Mouse (Mus musculus) heart, embryonic 11.5 days (tissue): ENCODE data around the gene Elmo2. TPM values are rescaled to one million over a fixed set of nuclear protein-coding genes. Genes with fewer than 3 reads are reported as not detected.

Experiments used
- ATAC-seq: fragments of 200-750 bp; cut with Nextera tagmentation; replicated peaks from 2 replicates; pipeline ENCODE4 v1.8.0; 2017; ENCODE audit warnings: moderate library complexity; ENCODE audit not compliant: insufficient number of reproducible peaks, low FRiP score, low TSS enrichment
- H3K27ac ChIP-seq: fragments of 300-500 bp; sonication (generic); 2 replicates; pipeline ENCODE4 v1.5.1; 2014; ENCODE audit warnings: mild to moderate bottlenecking, low read depth, low read length
- H3K27me3 ChIP-seq: fragments of 300-500 bp; sonication (generic); 2 replicates; pipeline ENCODE4 v1.6.1; 2014; ENCODE audit warnings: mild to moderate bottlenecking, low read length, mixed read lengths; ENCODE audit not compliant: control insufficient read depth, insufficient read depth
- H3K36me3 ChIP-seq: fragments of 300-500 bp; sonication (generic); 2 replicates; pipeline ENCODE4 v1.6.1; 2014; ENCODE audit warnings: mild to moderate bottlenecking, low read length, moderate library complexity, mixed read lengths; ENCODE audit not compliant: control insufficient read depth, insufficient read depth
- H3K4me1 ChIP-seq: fragments of 300-500 bp; sonication (generic); 2 replicates; pipeline ENCODE4 v1.6.1; 2014; ENCODE audit warnings: low read length; ENCODE audit not compliant: control insufficient read depth, insufficient read depth
- H3K4me2 ChIP-seq: fragments of 300-500 bp; sonication (generic); 2 replicates; pipeline ENCODE4 v1.6.1; 2014; ENCODE audit warnings: mild to moderate bottlenecking, moderate library complexity
- H3K4me3 ChIP-seq: fragments of 300-500 bp; sonication (generic); 2 replicates; pipeline ENCODE4 v1.5.1; 2014; ENCODE audit warnings: low read depth, low read length
- H3K9ac ChIP-seq: fragments of 300-500 bp; sonication (generic); 2 replicates; pipeline ENCODE4 v1.6.1; 2014; ENCODE audit warnings: mild to moderate bottlenecking, low read depth, low read length, moderate library complexity
- H3K9me3 ChIP-seq: fragments of 300-500 bp; sonication (generic); replicated peaks from 2 replicates; pipeline ENCODE4 v1.6.1; 2016; ENCODE audit warnings: low read length; ENCODE audit not compliant: control insufficient read depth
- WGBS: fragments of 180-500 bp; shearing (Covaris S2); extraction: QIAGEN DNeasy Blood & Tissue Kit; methylation state at CpG from one replicate; pipeline ENCODE4 v1.1.7; 2014; ENCODE audit not compliant: insufficient replicate concordance; 5-methylcytosine and 5-hydroxymethylcytosine counted together
- polyA plus RNA-seq: library from polyadenylated mRNA; unstranded; fragments of >200 nt; fragmentation: Nextera tagmentation; extraction: Ambion mirVana; gene quantifications from 2 replicates; pipeline ENCODE4 v1.2.1, GENCODE M21; 2014

Elmo2 gene
- polyA plus RNA-seq, 1 experiment from 2014 or later = 50.6 TPM

GRCm38 (mm10) chr2:165253269-165253668, 73.0 kb downstream of the Elmo2 start:
- H3K4me3 ChIP-seq = no peak overlapping the region
- no peak overlapping the region for H3K9ac ChIP-seq
- no peaks in the 10 kb centered on the region for H3K4me1 ChIP-seq
- no peaks in the 10 kb centered on the region for H3K9me3 ChIP-seq
- no peak overlapping the region for H3K27ac ChIP-seq
- no peak overlapping the region for H3K4me2 ChIP-seq
- H3K27me3 ChIP-seq = peaks cover 76% of the 10 kb centered on the region
- ATAC-seq = no peak
- no peaks in the 10 kb centered on the region for H3K36me3 ChIP-seq
- WGBS = 65% methylated on average over 8 of the region's 8 CpGs

- no peak overlapping the region for H3K27ac ChIP-seq
- WGBS = 54% methylated on average over 9 of the region's 9 CpGs
- no peak overlapping the region for H3K4me3 ChIP-seq
- no peaks in the 10 kb centered on the region for H3K4me1 ChIP-seq
- no peak overlapping the region for H3K9ac ChIP-seq
- no peaks in the 10 kb centered on the region for H3K9me3 ChIP-seq
- H3K4me2 ChIP-seq = no peak overlapping the region
- ATAC-seq = no peak
- H3K36me3 ChIP-seq = no peaks in the 10 kb centered on the region
- peaks cover 76% of the 10 kb centered on the region for H3K27me3 ChIP-seq
Measured at GRCm38 (mm10) chr2:165252801-165253200, 73.5 kb downstream of the Elmo2 start.

- no peak for ATAC-seq
- Histone ChIP-seq H3K27me3 (peaks cover 80% of the 10 kb centered on the region), H3K36me3 (no peaks in the 10 kb centered on the region), H3K4me2 (no peak overlapping the region), H3K4me3 (no peak overlapping the region), H3K9ac (no peak overlapping the region), H3K9me3 (no peaks in the 10 kb centered on the region), H3K27ac (no peak overlapping the region), H3K4me1 (no peaks in the 10 kb centered on the region)
- 72% methylated on average over 8 of the region's 8 CpGs for WGBS
Measured at GRCm38 (mm10) chr2:165252381-165252780, 73.9 kb downstream of the Elmo2 start.

GRCm38 (mm10) chr2:165250903-165251302, 75.4 kb downstream of the Elmo2 start:
- Histone ChIP-seq H3K27ac (no peak overlapping the region), H3K36me3 (no peaks in the 10 kb centered on the region), H3K9me3 (no peaks in the 10 kb centered on the region), H3K4me1 (no peaks in the 10 kb centered on the region; the same call in 1 of the 2 replicates), H3K4me2 (no peak overlapping the region), H3K9ac (no peak overlapping the region), H3K27me3 (peaks cover 81% of the 10 kb centered on the region), H3K4me3 (no peak overlapping the region)
- WGBS = 48% methylated on average over 1 of the region's 1 CpGs
- no peak for ATAC-seq

GRCm38 (mm10) chr2:165248967-165249366, 77.3 kb downstream of the Elmo2 start:
- Histone ChIP-seq H3K36me3 (no peaks in the 10 kb centered on the region), H3K27me3 (peaks cover 75% of the 10 kb centered on the region), H3K4me3 (no peak overlapping the region), H3K9ac (no peak overlapping the region), H3K4me1 (no peaks in the 10 kb centered on the region; the same call in 1 of the 2 replicates), H3K9me3 (no peaks in the 10 kb centered on the region), H3K27ac (no peak overlapping the region), H3K4me2 (no peak overlapping the region)
- WGBS = 11% methylated on average over 3 of the region's 3 CpGs
- ATAC-seq = no peak

- no peaks in the 10 kb centered on the region; the same call in 1 of the 2 replicates for H3K4me1 ChIP-seq
- H3K4me3 ChIP-seq = no peak overlapping the region
- no peaks in the 10 kb centered on the region for H3K36me3 ChIP-seq
- H3K27ac ChIP-seq = no peak overlapping the region
- ATAC-seq = no peak
- H3K9ac ChIP-seq = no peak overlapping the region
- peaks cover 77% of the 10 kb centered on the region for H3K27me3 ChIP-seq
- 9% methylated on average over 11 of the region's 11 CpGs for WGBS
- H3K4me2 ChIP-seq = no peak overlapping the region
- H3K9me3 ChIP-seq = no peaks in the 10 kb centered on the region
Measured at GRCm38 (mm10) chr2:165246349-165246748, 79.9 kb downstream of the Elmo2 start.

- no peak overlapping the region for H3K27ac ChIP-seq
- no peak overlapping the region for H3K9ac ChIP-seq
- no peak for ATAC-seq
- no peak overlapping the region for H3K4me3 ChIP-seq
- no peak overlapping the region for H3K4me2 ChIP-seq
- H3K36me3 ChIP-seq = no peaks in the 10 kb centered on the region
- peaks cover 92% of the 10 kb centered on the region for H3K27me3 ChIP-seq
- H3K4me1 ChIP-seq = no peaks in the 10 kb centered on the region; the same call in 1 of the 2 replicates
- no peaks in the 10 kb centered on the region for H3K9me3 ChIP-seq
- 1% methylated on average over 11 of the region's 11 CpGs for WGBS
Measured at GRCm38 (mm10) chr2:165243122-165243720, 83.1 kb downstream of the Elmo2 start.

- peaks cover 92% of the 10 kb centered on the region for H3K27me3 ChIP-seq
- no peaks in the 10 kb centered on the region for H3K36me3 ChIP-seq
- no peak overlapping the region for H3K27ac ChIP-seq
- WGBS = 2% methylated on average over 13 of the region's 13 CpGs
- no peaks in the 10 kb centered on the region; the same call in 1 of the 2 replicates for H3K4me1 ChIP-seq
- no peak overlapping the region for H3K4me2 ChIP-seq
- H3K4me3 ChIP-seq = no peak overlapping the region
- no peak overlapping the region for H3K9ac ChIP-seq
- no peak for ATAC-seq
- no peaks in the 10 kb centered on the region for H3K9me3 ChIP-seq
Measured at GRCm38 (mm10) chr2:165242575-165242974, 83.7 kb downstream of the Elmo2 start.

- 39% methylated on average over 7 of the region's 7 CpGs for WGBS
- no peak overlapping the region for H3K9ac ChIP-seq
- no peak overlapping the region for H3K27ac ChIP-seq
- H3K4me2 ChIP-seq = no peak overlapping the region
- no peaks in the 10 kb centered on the region for H3K9me3 ChIP-seq
- peaks cover 90% of the 10 kb centered on the region for H3K27me3 ChIP-seq
- H3K4me3 ChIP-seq = no peak overlapping the region
- H3K36me3 ChIP-seq = no peaks in the 10 kb centered on the region
- no peak for ATAC-seq
- no peaks in the 10 kb centered on the region for H3K4me1 ChIP-seq
Measured at GRCm38 (mm10) chr2:165241786-165242185, 84.5 kb downstream of the Elmo2 start.
